Mouse (Mus musculus) heart, embryonic 12.5 days (tissue): ENCODE results near the gene Fuca1. TPM values are rescaled to one million over a fixed set of nuclear protein-coding genes. Genes with fewer than 3 reads are reported as not detected.

ENCODE experiments used
- ATAC-seq: fragments of 200-750 bp; cut with Nextera tagmentation; 2 replicates; pipeline ENCODE4 v1.8.0; 2017; ENCODE audit warnings: moderate TSS enrichment, moderate library complexity; ENCODE audit not compliant: insufficient number of reproducible peaks, low FRiP score
- H3K27ac ChIP-seq: fragments of 300-500 bp; sonication (generic); 2 replicates; pipeline ENCODE4 v1.5.1; 2016; ENCODE audit warnings: mild to moderate bottlenecking, moderate library complexity; ENCODE audit not compliant: poor library complexity, severe bottlenecking
- H3K27me3 ChIP-seq: fragments of 300-500 bp; sonication (generic); replicated peaks from 2 replicates; pipeline ENCODE4 v1.6.1; 2016; ENCODE audit warnings: mild to moderate bottlenecking, moderate library complexity
- H3K36me3 ChIP-seq: fragments of 300-500 bp; sonication (generic); 2 replicates; pipeline ENCODE4 v1.6.1; 2016; ENCODE audit warnings: mild to moderate bottlenecking, moderate library complexity
- H3K4me1 ChIP-seq: fragments of 300-500 bp; sonication (generic); replicated peaks from 2 replicates; pipeline ENCODE4 v1.6.1; 2016; ENCODE audit warnings: mild to moderate bottlenecking
- H3K4me2 ChIP-seq: fragments of 300-500 bp; sonication (generic); 2 replicates; pipeline ENCODE4 v1.6.1; 2016; ENCODE audit warnings: mild to moderate bottlenecking, moderate library complexity
- H3K4me3 ChIP-seq: fragments of 300-500 bp; sonication (generic); 2 replicates; pipeline ENCODE4 v1.5.1; 2016; ENCODE audit warnings: mild to moderate bottlenecking
- H3K9ac ChIP-seq: fragments of 300-500 bp; sonication (generic); 2 replicates; pipeline ENCODE4 v1.6.1; 2016; ENCODE audit warnings: mild to moderate bottlenecking, moderate library complexity
- H3K9me3 ChIP-seq: fragments of 300-500 bp; sonication (generic); replicated peaks from 2 replicates; pipeline ENCODE4 v1.6.1; 2016; ENCODE audit warnings: mild to moderate bottlenecking, moderate library complexity
- whole genome bisulfite sequencing: fragments of 180-500 bp; shearing (Covaris S2); methylation state at CpG from one replicate; pipeline ENCODE4 v1.1.7; 2016; 5-methylcytosine and 5-hydroxymethylcytosine counted together
- polyA plus RNA-seq: library from polyadenylated mRNA; unstranded; fragments of >200 nt; fragmentation: Nextera tagmentation; extraction: Ambion mirVana; gene quantifications from 2 replicates; pipeline ENCODE4 v1.2.1, GENCODE M21; 2016

Fuca1 gene
- polyA plus RNA-seq, 1 experiment from 2014 or later = 36.4 TPM

DNA sequence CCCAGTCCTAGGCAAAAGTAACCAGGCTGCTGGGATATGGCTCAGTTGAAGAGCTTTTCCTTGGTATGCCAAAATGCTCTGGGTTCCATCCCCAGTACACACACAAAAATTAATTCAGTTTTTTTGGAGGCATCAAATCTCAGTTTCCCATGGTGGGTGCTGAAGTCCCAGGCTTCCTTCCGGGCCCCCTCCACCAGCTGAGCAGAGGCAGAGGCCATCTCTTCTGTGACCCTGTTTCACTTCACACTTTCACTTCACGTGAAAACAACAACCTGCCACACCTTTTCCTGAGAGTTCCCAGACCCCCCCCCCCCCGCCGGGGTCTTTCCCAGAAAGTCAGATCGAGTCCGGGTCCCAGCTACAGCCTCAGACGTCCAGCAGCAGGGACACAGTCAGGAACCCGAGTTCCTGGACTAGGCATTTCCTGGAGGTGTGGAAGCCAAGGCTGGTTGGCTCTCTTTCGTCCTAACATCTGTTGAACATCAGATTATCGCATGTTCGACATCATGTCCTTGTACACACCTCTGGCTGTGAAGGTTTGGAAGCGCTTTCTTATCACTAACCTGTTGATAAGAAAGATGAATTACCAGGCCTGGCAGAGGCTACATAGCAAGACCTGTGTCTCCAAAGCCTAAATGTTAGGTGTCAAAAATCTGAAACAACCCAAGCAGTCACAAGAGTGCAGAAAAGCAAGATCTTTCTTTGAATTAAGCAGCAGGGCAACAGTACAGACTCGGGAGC lies 11.0 kb upstream of the Fuca1 start:
- Histone ChIP-seq H3K36me3 (no peaks in the 10 kb centered on the region), H3K4me3 (no peak overlapping the region), H3K9me3 (no peaks in the 10 kb centered on the region; the same call in 1 of the 2 replicates), H3K9ac (no peak overlapping the region), H3K4me1 (peaks cover 10% of the 10 kb centered on the region), H3K27me3 (no peaks in the 10 kb centered on the region), H3K27ac (no peak overlapping the region), H3K4me2 (peak overlapping the region; percentile 12; the same call in 1 of the 2 replicates)
- 15% methylated on average over 13 of the region's 13 CpGs for WGBS
- no peak for ATAC-seq

- no peaks in the 10 kb centered on the region for H3K36me3 ChIP-seq
- no peak overlapping the region for H3K27ac ChIP-seq
- H3K9me3 ChIP-seq = no peaks in the 10 kb centered on the region
- H3K27me3 ChIP-seq = no peaks in the 10 kb centered on the region
- H3K4me1 ChIP-seq = peaks cover 10% of the 10 kb centered on the region
- ATAC-seq = peak; percentile 33; the same call in 1 of the 2 replicates
- H3K4me3 ChIP-seq = no peak overlapping the region
- no peak overlapping the region for H3K4me2 ChIP-seq
- 58% methylated on average over 7 of the region's 7 CpGs for WGBS
- H3K9ac ChIP-seq = no peak overlapping the region
Observed at GRCm38 (mm10) chr4:135911531-135911930, 9.0 kb upstream of the Fuca1 start.

DNA sequence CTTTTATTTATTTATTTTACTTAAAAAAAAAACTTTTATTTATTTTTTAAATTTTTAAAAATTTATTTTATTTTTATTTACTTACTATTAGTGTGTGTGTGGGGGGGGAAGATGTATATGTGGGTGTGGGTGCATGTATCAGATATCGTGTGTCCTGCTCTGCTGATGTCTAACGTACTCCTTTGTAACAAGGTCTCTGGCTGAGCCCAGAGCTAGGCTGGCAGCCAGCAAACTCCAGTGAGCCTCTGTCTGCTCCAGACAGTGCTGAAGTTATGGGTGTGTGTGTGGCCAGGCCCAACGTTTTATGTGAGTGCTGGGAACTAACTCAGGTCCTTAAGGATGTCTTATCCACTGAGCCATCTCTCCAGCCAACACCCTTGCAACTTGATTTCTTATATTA lies 8.4 kb upstream of the Fuca1 start:
- H3K27me3 ChIP-seq = no peaks in the 10 kb centered on the region
- H3K4me3 ChIP-seq = no peak overlapping the region
- H3K4me2 ChIP-seq = no peak overlapping the region
- H3K4me1 ChIP-seq = peaks cover 10% of the 10 kb centered on the region
- H3K36me3 ChIP-seq = no peaks in the 10 kb centered on the region
- no peak overlapping the region for H3K9ac ChIP-seq
- 55% methylated on average over 3 of the region's 3 CpGs for WGBS
- H3K9me3 ChIP-seq = no peaks in the 10 kb centered on the region
- ATAC-seq = no peak
- no peak overlapping the region for H3K27ac ChIP-seq

DNA sequence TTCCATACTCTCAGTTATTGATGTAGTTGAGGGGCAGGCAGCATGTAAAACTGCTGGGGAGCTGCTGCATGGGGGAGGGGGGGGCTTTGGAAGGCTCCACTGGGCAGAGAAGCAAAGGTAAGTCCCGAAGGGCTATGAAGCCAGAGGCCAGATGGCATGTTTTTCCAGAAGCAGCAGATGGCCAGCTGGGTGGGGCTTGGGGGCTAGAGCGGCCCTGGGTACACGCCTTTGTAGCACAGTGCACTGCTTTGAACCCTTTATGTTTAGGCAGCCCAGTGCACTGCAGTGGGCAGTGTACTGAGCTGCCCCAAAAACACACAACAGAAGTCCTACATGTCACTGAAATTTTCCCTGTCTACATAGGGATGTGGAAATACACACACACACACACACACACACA lies 7.7 kb upstream of the Fuca1 start:
- Histone ChIP-seq H3K27me3 (no peaks in the 10 kb centered on the region), H3K9ac (no peak overlapping the region), H3K9me3 (no peaks in the 10 kb centered on the region), H3K36me3 (no peaks in the 10 kb centered on the region), H3K4me1 (peaks cover 10% of the 10 kb centered on the region), H3K27ac (no peak overlapping the region), H3K4me2 (no peak overlapping the region), H3K4me3 (no peak overlapping the region)
- ATAC-seq = no peak
- 54% methylated on average over 3 of the region's 3 CpGs for WGBS

- Histone ChIP-seq H3K27me3 (no peaks in the 10 kb centered on the region), H3K4me1 (peaks cover 10% of the 10 kb centered on the region)
Observed at GRCm38 (mm10) chr4:135913433-135913832, 7.1 kb upstream of the Fuca1 start.

DNA sequence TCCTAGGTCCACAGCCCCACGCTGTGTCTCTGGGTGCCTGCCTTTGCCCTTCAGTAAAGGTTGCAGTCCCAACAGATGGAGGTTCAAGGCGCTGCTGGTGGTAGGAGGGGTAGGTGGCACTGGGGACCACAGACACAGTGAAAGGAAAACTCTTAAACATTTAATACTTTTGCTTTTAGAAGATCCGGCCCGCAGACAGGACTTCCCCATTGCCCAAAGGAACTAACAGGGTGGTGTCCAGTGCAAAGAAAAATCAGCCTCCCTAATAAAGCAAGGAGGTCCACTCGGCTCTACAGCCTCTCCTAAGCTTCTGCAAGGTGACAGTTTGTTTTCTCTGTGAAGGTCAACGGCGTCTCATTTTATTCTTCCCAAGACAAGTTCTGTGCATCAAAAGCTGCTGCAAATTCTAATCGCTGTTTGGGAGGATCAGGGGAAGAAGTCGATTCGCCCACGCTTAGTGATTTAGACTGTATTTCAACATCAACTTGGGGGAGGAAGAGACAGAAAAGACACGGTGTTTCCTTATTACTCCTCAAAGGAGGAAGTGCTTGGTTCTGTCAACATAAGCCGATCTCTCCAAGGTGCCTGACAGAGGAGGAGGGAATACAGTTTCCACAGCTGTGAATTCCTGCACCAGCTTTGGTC lies 1.8 kb upstream of the Fuca1 start:
- ATAC-seq = no peak
- no peaks in the 10 kb centered on the region for H3K27me3 ChIP-seq
- H3K27ac ChIP-seq = no peak overlapping the region
- no peak overlapping the region for H3K9ac ChIP-seq
- 80% methylated on average over 13 of the region's 13 CpGs for WGBS
- H3K4me1 ChIP-seq = peaks cover 8% of the 10 kb centered on the region
- no peak overlapping the region for H3K4me3 ChIP-seq
- 0 out of 2 replicates have a peak, but pooled peaks cover 3% of the 10 kb centered on the region for H3K36me3 ChIP-seq
- no peaks in the 10 kb centered on the region for H3K9me3 ChIP-seq
- no peak overlapping the region for H3K4me2 ChIP-seq

More at GRCm38 (mm10) chr4:135913433-135913832, 7.1 kb upstream of the Fuca1 start:
- ATAC-seq = no peak
- Histone ChIP-seq H3K4me2 (no peak overlapping the region), H3K4me3 (no peak overlapping the region), H3K9ac (no peak overlapping the region), H3K27ac (no peak overlapping the region), H3K36me3 (no peaks in the 10 kb centered on the region), H3K9me3 (no peaks in the 10 kb centered on the region)
- 63% methylated on average over 4 of the region's 4 CpGs for WGBS

- Histone ChIP-seq H3K9me3 (no peaks in the 10 kb centered on the region), H3K36me3 (0 out of 2 replicates have a peak, but pooled peaks cover 3% of the 10 kb centered on the region), H3K9ac (no peak overlapping the region), H3K4me1 (peaks cover 8% of the 10 kb centered on the region), H3K27ac (no peak overlapping the region), H3K4me3 (no peak overlapping the region), H3K27me3 (no peaks in the 10 kb centered on the region), H3K4me2 (no peak overlapping the region)
- ATAC-seq = no peak
- 90% methylated on average over 3 of the region's 3 CpGs for WGBS
Observed at GRCm38 (mm10) chr4:135919280-135919639, 1.3 kb upstream of the Fuca1 start.

DNA sequence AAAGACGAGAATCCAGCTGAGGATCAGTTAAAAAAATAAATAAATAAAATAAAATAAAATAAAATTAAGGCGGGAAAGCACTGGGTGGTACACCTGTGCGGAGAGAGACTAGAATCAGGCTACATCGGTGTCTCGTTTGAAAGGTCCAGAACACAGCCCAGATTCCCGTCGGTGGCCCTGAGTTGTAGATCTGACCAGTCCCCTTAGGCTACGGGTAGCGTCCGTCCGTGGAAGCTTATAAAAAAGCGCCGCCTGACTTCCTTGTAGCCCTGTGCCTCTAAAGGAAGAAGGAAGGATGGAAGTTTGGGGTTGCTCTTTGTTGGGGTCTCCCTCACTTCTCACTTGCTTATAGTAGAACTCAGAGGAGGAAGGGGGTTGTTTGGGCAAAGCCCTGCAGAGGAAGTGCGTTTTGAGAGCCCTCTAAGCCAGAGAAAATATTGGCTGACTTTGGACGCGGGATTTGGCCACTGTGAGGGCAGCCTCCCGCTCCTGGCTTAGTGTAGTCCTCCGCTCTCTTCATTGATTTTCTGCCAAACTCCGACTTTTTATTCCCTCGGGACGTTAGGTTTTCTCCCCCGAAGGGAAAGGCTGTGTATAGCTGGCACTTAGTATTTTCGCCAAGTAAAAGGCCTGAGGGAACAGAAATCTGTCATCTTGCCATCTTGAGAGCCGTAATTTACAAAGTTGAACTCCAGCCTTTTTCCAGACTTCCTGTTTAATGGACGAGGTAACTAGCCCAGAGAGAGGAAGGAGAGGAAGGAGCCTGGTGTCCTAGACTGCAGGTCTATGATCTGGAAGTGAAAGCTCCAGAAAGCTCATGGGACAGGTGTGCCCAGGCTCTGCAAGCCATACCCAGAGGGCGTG lies 954 bp downstream of the Fuca1 start:
- Histone ChIP-seq H3K9ac (peak overlapping the region; percentile 82), H3K4me2 (peak overlapping the region; percentile 77), H3K27me3 (no peaks in the 10 kb centered on the region), H3K27ac (peak overlapping the region; percentile 70; the same call in 1 of the 2 replicates), H3K9me3 (no peaks in the 10 kb centered on the region), H3K4me3 (peak overlapping the region; percentile 77), H3K36me3 (0 out of 2 replicates have a peak, but pooled peaks cover 13% of the 10 kb centered on the region), H3K4me1 (peaks cover 20% of the 10 kb centered on the region)
- 11% methylated on average over 26 of the region's 26 CpGs for WGBS
- ATAC-seq = no peak

GRCm38 (mm10) chr4:135922190-135922589 lies 1.7 kb downstream of the Fuca1 start:
- ATAC-seq = no peak
- H3K27me3 ChIP-seq = no peaks in the 10 kb centered on the region
- H3K4me3 ChIP-seq = no peak overlapping the region
- WGBS = 79% methylated on average over 1 of the region's 1 CpGs
- peaks cover 20% of the 10 kb centered on the region for H3K4me1 ChIP-seq
- H3K9me3 ChIP-seq = no peaks in the 10 kb centered on the region
- no peak overlapping the region for H3K27ac ChIP-seq
- H3K36me3 ChIP-seq = 0 out of 2 replicates have a peak, but pooled peaks cover 13% of the 10 kb centered on the region
- H3K9ac ChIP-seq = no peak overlapping the region
- peak overlapping the region; percentile 77 for H3K4me2 ChIP-seq

DNA sequence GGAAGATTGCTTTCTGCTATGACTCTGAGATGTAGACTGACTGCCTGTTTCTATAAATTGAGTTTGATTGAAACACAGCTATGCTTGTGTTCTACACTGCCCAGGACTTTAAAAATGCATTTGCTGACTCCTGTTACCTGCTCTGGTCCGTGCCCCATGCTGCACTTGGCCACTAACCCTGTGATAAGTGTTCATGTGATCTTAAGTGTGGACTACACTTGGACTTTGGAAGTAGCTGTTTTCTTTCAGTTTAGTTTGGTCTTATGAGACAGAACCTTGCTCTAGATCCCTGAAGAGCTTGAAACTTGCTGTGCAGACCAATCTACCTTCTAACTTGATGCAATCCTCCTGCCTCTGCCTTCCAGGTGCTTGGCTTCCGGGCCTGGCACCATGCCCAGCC lies 3.9 kb downstream of the Fuca1 start:
- no peak overlapping the region for H3K9ac ChIP-seq
- no peak overlapping the region for H3K27ac ChIP-seq
- H3K4me1 ChIP-seq = peaks cover 20% of the 10 kb centered on the region
- H3K36me3 ChIP-seq = 0 out of 2 replicates have a peak, but pooled peaks cover 18% of the 10 kb centered on the region
- ATAC-seq = no peak
- WGBS = 76% methylated on average over 2 of the region's 2 CpGs
- no peaks in the 10 kb centered on the region for H3K27me3 ChIP-seq
- no peak overlapping the region for H3K4me2 ChIP-seq
- H3K9me3 ChIP-seq = no peaks in the 10 kb centered on the region
- no peak overlapping the region for H3K4me3 ChIP-seq

- Histone ChIP-seq H3K27ac (no peak overlapping the region), H3K36me3 (0 out of 2 replicates have a peak, but pooled peaks cover 25% of the 10 kb centered on the region), H3K4me3 (no peak overlapping the region), H3K9ac (no peak overlapping the region), H3K4me2 (0 out of 2 replicates have a peak overlapping the region, but pooled peaks have one; percentile 11), H3K4me1 (peaks cover 20% of the 10 kb centered on the region), H3K9me3 (no peaks in the 10 kb centered on the region), H3K27me3 (no peaks in the 10 kb centered on the region)
- ATAC-seq = no peak
- WGBS = 56% methylated on average over 5 of the region's 5 CpGs
Observed at GRCm38 (mm10) chr4:135925341-135925740, 4.8 kb downstream of the Fuca1 start.
